Mouse (Mus musculus) small intestine, adult 2 months (tissue): ENCODE data around the gene Urb1.

ENCODE experiments used
- CTCF ChIP-seq: fragments of 200-500 bp; IDR thresholded peaks from 2 replicates; pipeline ENCODE4 v1.5.1; 2012; ENCODE audit warnings: low read depth, mild to moderate bottlenecking, control low read depth, inconsistent platforms, low read length, moderate library complexity, mixed read lengths; ENCODE audit not compliant: insufficient replicate concordance, insufficient read length; ENCODE audit errors: extremely low read depth
- POLR2A ChIP-seq: fragments of 200-500 bp; IDR thresholded peaks from 2 replicates; pipeline ENCODE4 v1.6.1; 2012; ENCODE audit warnings: low read depth, mild to moderate bottlenecking, control low read depth, inconsistent platforms, low read length, moderate library complexity

DNA sequence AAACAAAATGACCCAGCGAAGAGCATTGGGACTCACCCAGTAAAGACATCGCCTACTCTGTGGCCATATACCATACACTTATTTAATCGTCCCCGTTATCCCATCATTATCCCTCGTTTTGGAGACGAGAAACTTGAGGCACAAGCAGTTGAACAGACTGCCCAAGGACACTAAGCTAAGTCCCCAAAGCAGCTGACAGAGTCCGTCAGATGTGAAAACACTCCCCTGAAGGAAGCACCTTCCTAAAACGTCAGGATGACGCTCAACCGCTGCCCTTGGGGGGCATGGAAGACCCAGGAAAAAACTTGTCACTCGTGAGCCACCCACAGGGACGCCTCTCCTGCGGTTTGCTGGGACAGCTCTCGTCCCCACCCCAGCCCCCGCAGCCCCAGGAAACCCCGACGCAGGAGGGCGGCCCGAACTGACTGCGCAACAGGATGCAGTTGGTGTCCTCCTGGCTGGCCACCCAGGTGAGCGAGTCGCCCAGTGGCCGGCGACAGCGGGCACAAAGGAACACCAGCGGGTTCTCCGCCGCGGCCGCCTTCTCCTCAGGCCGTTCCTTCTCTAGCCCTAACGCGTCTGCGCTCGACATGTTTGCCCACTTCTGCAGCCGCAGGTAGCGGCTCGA is 83.5 kb downstream of the Urb1 start:
- TF ChIP-seq CTCF (no peak), POLR2A (no peak)
